In genomic region chr3:50605750-50606149, GRCm38 (mm10) we compare ENCODE assay signal across 29 mouse cellular contexts.
DNase-seq lines count a peak whose midpoint lies in the region; ATAC-seq and TF ChIP-seq lines count a peak whose summit lies in the region.
"Had no signal": no experiment of that assay in that cellular context is flagged by ENCODE, and none has a peak within 500 bp of the region (broad histone marks: within the 10 kb centered on the region; RNA-seq: fewer than 3 reads in every experiment).

No protein-coding gene starts in this region.

- no peak for TF ChIP-seq RAD21 in MEL (IDR thresholded peaks at IDR 0.05; ENCODE audit: low read depth, low read length)

- no peak overlapping the region for H3K4me3 ChIP-seq in MEL (ENCODE audit: control insufficient read depth in 1 of 2, insufficient read depth in 1 of 2, low read depth in 2 of 2, low read length in 2 of 2)
- H3K4me3 ChIP-seq in stomach, postnatal 0 days (ENCODE audit: low read depth, low read length), result no peak overlapping the region
- no peak overlapping the region for H3K4me3 ChIP-seq in kidney, embryonic 14.5 days (ENCODE audit: low read length)
- H3K4me3 ChIP-seq: embryonic facial prominence, embryonic 10.5 days; embryonic facial prominence, embryonic 13.5 days; forebrain, embryonic 10.5 days; heart, adult 2 months; heart, embryonic 10.5 days; heart, embryonic 13.5 days; hindbrain, embryonic 12.5 days; hindbrain, embryonic 15.5 days had no signal

- H3K27ac ChIP-seq in MEL (ENCODE audit: control insufficient read depth, low read depth, low read length), result peak overlapping the region; percentile 57
- H3K27ac ChIP-seq in stomach, postnatal 0 days (replicated peaks), result no peak overlapping the region
- no peak overlapping the region for H3K27ac ChIP-seq in kidney, embryonic 14.5 days (ENCODE audit: low read depth, low read length)
- H3K27ac ChIP-seq: embryonic facial prominence, embryonic 10.5 days; embryonic facial prominence, embryonic 13.5 days; forebrain, embryonic 10.5 days; heart, adult 2 months; heart, embryonic 10.5 days; heart, embryonic 13.5 days; hindbrain, embryonic 12.5 days; hindbrain, embryonic 15.5 days had no signal

- no peaks in the 10 kb centered on the region for H3K27me3 ChIP-seq in MEL (ENCODE audit: control insufficient read depth in 1 of 2, insufficient read depth in 2 of 2, low read length in 2 of 2)
- H3K27me3 ChIP-seq in stomach, postnatal 0 days (ENCODE audit: control insufficient read depth, insufficient read depth, low read length), result no peaks in the 10 kb centered on the region
- H3K27me3 ChIP-seq in kidney, embryonic 14.5 days (ENCODE audit: control insufficient read depth, insufficient read depth, low read length), result no peaks in the 10 kb centered on the region
- H3K27me3 ChIP-seq: embryonic facial prominence, embryonic 13.5 days; heart, embryonic 13.5 days; hindbrain, embryonic 12.5 days; hindbrain, embryonic 15.5 days; Patski had no signal

- no peak for TF ChIP-seq CTCF in MEL (IDR thresholded peaks at IDR 0.05 in 2 of 3, conservative IDR thresholded peaks at IDR 0.05 in 1 of 3; ENCODE audit: control insufficient read depth in 1 of 3, insufficient read depth in 1 of 3, low read depth in 2 of 3, low read length in 3 of 3, poor library complexity in 1 of 3, severe bottlenecking in 1 of 3)
- TF ChIP-seq CTCF in stomach, postnatal 0 days (IDR thresholded peaks at IDR 0.05; ENCODE audit: low read depth), result no peak

- DNase-seq in 416B (ENCODE audit: low read depth) (peak; percentile 91), MEL (ENCODE audit: low read depth, low spot score) (peak; percentile 87)
- no peak for DNase-seq in kidney, postnatal 36 days
- no peak for DNase-seq in stomach, postnatal 0 days (ENCODE audit: low spot score)
- DNase-seq: adrenal gland, adult 2 months; adrenal gland, postnatal 14 days; cerebellum, adult 11 months; cerebellum, adult 2 months; cerebellum, adult 9-11 months; cerebellum, postnatal 25 days; embryo, embryonic 11 days; forebrain, postnatal 0 days; gastrocnemius, postnatal 25 days; heart, adult 2 months; heart, postnatal 14 days; heart, postnatal 4 days had no signal

- H3K79me2 ChIP-seq in MEL (ENCODE audit: control insufficient read depth, insufficient read depth, low read length, poor library complexity), result no peaks in the 10 kb centered on the region

- TF ChIP-seq EP300 in MEL (IDR thresholded peaks at IDR 0.05; ENCODE audit: low read depth in 1 of 2, low read length in 2 of 2), result peak; percentile 47 to 57; a peak in 3 of 4 replicates
- TF ChIP-seq EP300 in stomach, postnatal 0 days (optimal IDR thresholded peaks at IDR 0.05), result no peak

- peak; percentile 39 to 40; a peak in 1 of 4 replicates for ATAC-seq in hematopoietic stem cell, adult 5-6 weeks (replicated peaks in 1 of 2; ENCODE audit: insufficient read depth in 1 of 2, low FRiP score in 2 of 2, low TSS enrichment in 1 of 2, low read depth in 1 of 2, poor library complexity in 2 of 2, severe bottlenecking in 2 of 2)
- ATAC-seq in megakaryocyte progenitor cell, adult 5-6 weeks (replicated peaks; ENCODE audit: poor library complexity), result peak; percentile 80
- ATAC-seq in erythroblast, adult 5-6 weeks (replicated peaks; ENCODE audit: low FRiP score, poor library complexity, severe bottlenecking), result no peak
- no peak for ATAC-seq in stomach, postnatal 0 days (ENCODE audit: low FRiP score, low TSS enrichment)
- no peak for ATAC-seq in kidney, embryonic 14.5 days (ENCODE audit: low FRiP score, low TSS enrichment)
- ATAC-seq: forebrain, embryonic 14.5 days; forebrain, postnatal 0 days; Patski had no signal

- WGBS in stomach, postnatal 0 days, result 82% methylated on average over 4 of the region's 4 CpGs
- WGBS in kidney, embryonic 14.5 days, result over 99% methylated on average over 4 of the region's 4 CpGs

- no peaks in the 10 kb centered on the region for H3K9me3 ChIP-seq in MEL (replicated peaks; ENCODE audit: insufficient read depth, low read length)
- no peaks in the 10 kb centered on the region for H3K9me3 ChIP-seq in stomach, postnatal 0 days (ENCODE audit: control insufficient read depth, low read length)
- no peaks in the 10 kb centered on the region for H3K9me3 ChIP-seq in kidney, embryonic 14.5 days (ENCODE audit: control insufficient read depth, low read length)
- H3K9me3 ChIP-seq: embryonic facial prominence, embryonic 10.5 days; embryonic facial prominence, embryonic 13.5 days; forebrain, embryonic 10.5 days; heart, embryonic 10.5 days; heart, embryonic 13.5 days; hindbrain, embryonic 12.5 days; hindbrain, embryonic 15.5 days had no signal

- H3K36me3 ChIP-seq in MEL (ENCODE audit: control insufficient read depth in 1 of 2, insufficient read depth in 2 of 2, low read length in 2 of 2), result peaks cover 0 to 35% of the 10 kb centered on the region in 2 experiments; a peak in 2 of 4 replicates
- H3K36me3 ChIP-seq in stomach, postnatal 0 days (ENCODE audit: control insufficient read depth, insufficient read depth, low read length), result no peaks in the 10 kb centered on the region
- H3K36me3 ChIP-seq in kidney, embryonic 14.5 days (ENCODE audit: control insufficient read depth, insufficient read depth, low read length), result no peaks in the 10 kb centered on the region
- H3K36me3 ChIP-seq: embryonic facial prominence, embryonic 10.5 days; embryonic facial prominence, embryonic 13.5 days; forebrain, embryonic 10.5 days; heart, embryonic 10.5 days; heart, embryonic 13.5 days; hindbrain, embryonic 12.5 days; hindbrain, embryonic 15.5 days had no signal

- no peak overlapping the region for H3K4me2 ChIP-seq in stomach, postnatal 0 days (replicated peaks; ENCODE audit: low read depth)
- no peak overlapping the region for H3K4me2 ChIP-seq in kidney, embryonic 14.5 days (replicated peaks; ENCODE audit: low read depth, low read length)
- H3K4me2 ChIP-seq: embryonic facial prominence, embryonic 13.5 days; heart, embryonic 13.5 days; hindbrain, embryonic 12.5 days; hindbrain, embryonic 15.5 days had no signal

- H3K9ac ChIP-seq in MEL (ENCODE audit: control insufficient read depth, low read depth, low read length, poor library complexity, severe bottlenecking), result no peak overlapping the region
- no peak overlapping the region for H3K9ac ChIP-seq in stomach, postnatal 0 days (ENCODE audit: low read length)
- no peak overlapping the region for H3K9ac ChIP-seq in kidney, embryonic 14.5 days (ENCODE audit: low read depth, low read length)
- H3K9ac ChIP-seq: embryonic facial prominence, embryonic 13.5 days; forebrain, postnatal 0 days; heart, embryonic 13.5 days; hindbrain, embryonic 12.5 days; hindbrain, embryonic 15.5 days had no signal

- TF ChIP-seq POLR2A in MEL (IDR thresholded peaks at IDR 0.05; ENCODE audit: control insufficient read depth in 1 of 2, insufficient read depth in 1 of 2, low read depth in 1 of 2, low read length in 2 of 2, poor library complexity in 1 of 2), result no peak

- peaks cover 16 to 20% of the 10 kb centered on the region in 2 experiments for H3K4me1 ChIP-seq in MEL (ENCODE audit: control insufficient read depth in 1 of 2, insufficient read depth in 2 of 2, low read length in 2 of 2)
- no peaks in the 10 kb centered on the region for H3K4me1 ChIP-seq in stomach, postnatal 0 days (replicated peaks; ENCODE audit: control insufficient read depth, insufficient read depth)
- peaks cover 16% of the 10 kb centered on the region for H3K4me1 ChIP-seq in kidney, embryonic 14.5 days (ENCODE audit: control insufficient read depth, insufficient read depth, low read length)
- H3K4me1 ChIP-seq: embryonic facial prominence, embryonic 13.5 days; heart, embryonic 10.5 days; hindbrain, embryonic 15.5 days had no signal

TF ChIP-seq in MEL, 35 proteins besides CTCF, POLR2A, EP300 and RAD21:
- TF ChIP-seq GATA1 (IDR thresholded peaks at IDR 0.05; ENCODE audit: low read depth, low read length) (0 out of 2 replicates have a peak, but pooled peaks have one; percentile 27), TAL1 (IDR thresholded peaks at IDR 0.05; ENCODE audit: low read length) (0 out of 2 replicates have a peak, but pooled peaks have one; percentile 5), MAFK (IDR thresholded peaks at IDR 0.05; ENCODE audit: borderline replicate concordance, low read depth, low read length) (no peak), ETS1 (IDR thresholded peaks at IDR 0.05; ENCODE audit: low read depth, low read length) (peak; percentile 81), CHD2 (IDR thresholded peaks at IDR 0.05; ENCODE audit: low read length) (no peak)

Comparison
In these comparisons a context has a peak if more than half of its experiments do, and no peak if none do; other contexts are left out.
1. DNase-seq: peak in 416B (single experiment) and MEL (single experiment); none in kidney, postnatal 36 days (0 of 2) and stomach, postnatal 0 days (single experiment).
2. ATAC-seq: peak in hematopoietic stem cell, adult 5-6 weeks (2 of 2) and megakaryocyte progenitor cell, adult 5-6 weeks (single experiment); none in erythroblast, adult 5-6 weeks (single experiment), stomach, postnatal 0 days (single experiment) and kidney, embryonic 14.5 days (single experiment).